Mouse (Mus musculus) neural tube, embryonic 11.5 days (tissue): Measurements from ENCODE around the gene Tff1. TPM values are rescaled to one million over a fixed set of nuclear protein-coding genes. Genes with fewer than 3 reads are reported as not detected.
A peak's percentile ranks its signal among the peaks of the same experiment; 100 is the strongest.

Source experiments
- ATAC-seq: fragments of 200-750 bp; cut with Nextera tagmentation; 2 replicates; pipeline ENCODE4 v1.8.0; 2017; ENCODE audit warnings: moderate number of reproducible peaks, mild to moderate bottlenecking, moderate TSS enrichment, moderate library complexity; ENCODE audit not compliant: insufficient read depth, low FRiP score, low TSS enrichment
- DNase-seq: peaks from one replicate; pipeline ENCODE4 v3.0.0-alpha.2; 2015; ENCODE audit warnings: low spot score
- H3K27ac ChIP-seq: fragments of 300-500 bp; sonication (generic); 2 replicates; pipeline ENCODE4 v1.5.1; 2014; ENCODE audit warnings: low read depth, mild to moderate bottlenecking, low read length
- H3K27me3 ChIP-seq: fragments of 300-500 bp; sonication (generic); 2 replicates; pipeline ENCODE4 v1.6.1; 2014; ENCODE audit warnings: mild to moderate bottlenecking, low read length, mixed read lengths; ENCODE audit not compliant: control insufficient read depth, insufficient read depth
- H3K36me3 ChIP-seq: fragments of 300-500 bp; sonication (generic); 2 replicates; pipeline ENCODE4 v1.6.1; 2014; ENCODE audit warnings: mild to moderate bottlenecking, low read length, moderate library complexity, mixed read lengths; ENCODE audit not compliant: control insufficient read depth, insufficient read depth
- H3K4me1 ChIP-seq: fragments of 300-500 bp; sonication (generic); 2 replicates; pipeline ENCODE4 v1.6.1; 2014; ENCODE audit warnings: low read length, mixed read lengths; ENCODE audit not compliant: control insufficient read depth, insufficient read depth
- H3K4me2 ChIP-seq: fragments of 300-500 bp; sonication (generic); 2 replicates; pipeline ENCODE4 v1.6.1; 2014; ENCODE audit warnings: low read depth, mild to moderate bottlenecking, moderate library complexity
- H3K4me3 ChIP-seq: fragments of 300-500 bp; sonication (generic); 2 replicates; pipeline ENCODE4 v1.5.1; 2014; ENCODE audit warnings: low read depth, low read length
- H3K9ac ChIP-seq: fragments of 300-500 bp; sonication (generic); 2 replicates; pipeline ENCODE4 v1.6.1; 2014; ENCODE audit warnings: mild to moderate bottlenecking, low read length
- H3K9me3 ChIP-seq: fragments of 300-500 bp; sonication (generic); 2 replicates; pipeline ENCODE4 v1.6.1; 2016; ENCODE audit warnings: low read length; ENCODE audit not compliant: control insufficient read depth
- WGBS: fragments of 180-500 bp; shearing (Covaris S2); extraction: QIAGEN DNeasy Blood & Tissue Kit; methylation state at CpG from one replicate; pipeline ENCODE4 v1.1.7; 2014; 5-methylcytosine and 5-hydroxymethylcytosine counted together
- polyA plus RNA-seq: library from polyadenylated mRNA; unstranded; fragments of >200 nt; fragmentation: Nextera tagmentation; extraction: Ambion mirVana; gene quantifications from 2 replicates; pipeline ENCODE4 v1.2.1, GENCODE M21; 2014

Gene Tff1
- polyA plus RNA-seq, 1 experiment from 2014 or later, result not detected

- no peak for ATAC-seq
- Histone ChIP-seq H3K9ac (no peak overlapping the region), H3K27me3 (no peaks in the 10 kb centered on the region), H3K4me2 (no peak overlapping the region), H3K4me3 (no peak overlapping the region), H3K4me1 (no peaks in the 10 kb centered on the region), H3K27ac (no peak overlapping the region), H3K9me3 (no peaks in the 10 kb centered on the region), H3K36me3 (no peaks in the 10 kb centered on the region)
- DNase-seq, result no peak
- WGBS, result 90% methylated on average over 7 of the region's 7 CpGs
Observed at GRCm38 (mm10) chr17:31142116-31142515, 23.0 kb downstream of the Tff1 start.

- Histone ChIP-seq H3K9me3 (no peaks in the 10 kb centered on the region), H3K36me3 (no peaks in the 10 kb centered on the region), H3K4me3 (no peak overlapping the region), H3K4me1 (no peaks in the 10 kb centered on the region), H3K9ac (no peak overlapping the region), H3K27me3 (no peaks in the 10 kb centered on the region), H3K27ac (no peak overlapping the region), H3K4me2 (no peak overlapping the region)
- 22% methylated on average over 5 of the region's 5 CpGs for WGBS
- ATAC-seq, result no peak
- peak; percentile 46 for DNase-seq
Observed at GRCm38 (mm10) chr17:31138398-31138797, 26.7 kb downstream of the Tff1 start.

- Histone ChIP-seq H3K27me3 (no peaks in the 10 kb centered on the region), H3K4me3 (no peak overlapping the region), H3K9me3 (no peaks in the 10 kb centered on the region), H3K36me3 (no peaks in the 10 kb centered on the region), H3K27ac (no peak overlapping the region), H3K4me1 (no peaks in the 10 kb centered on the region), H3K9ac (no peak overlapping the region), H3K4me2 (no peak overlapping the region)
- no peak for ATAC-seq
- DNase-seq, result no peak
- WGBS, result 95% methylated on average over 1 of the region's 1 CpGs
Observed at GRCm38 (mm10) chr17:31136821-31137220, 28.3 kb downstream of the Tff1 start.

GRCm38 (mm10) chr17:31136291-31136690 is 28.8 kb downstream of the Tff1 start:
- Histone ChIP-seq H3K36me3 (no peaks in the 10 kb centered on the region), H3K9me3 (no peaks in the 10 kb centered on the region), H3K4me2 (no peak overlapping the region), H3K27ac (no peak overlapping the region), H3K27me3 (no peaks in the 10 kb centered on the region), H3K9ac (no peak overlapping the region), H3K4me1 (no peaks in the 10 kb centered on the region), H3K4me3 (no peak overlapping the region)
- DNase-seq (no peak), ATAC-seq (no peak)
- 44% methylated on average over 3 of the region's 3 CpGs for WGBS

- ATAC-seq (no peak), DNase-seq (no peak)
- H3K36me3 ChIP-seq, result no peaks in the 10 kb centered on the region
- no peak overlapping the region for H3K27ac ChIP-seq
- no peak overlapping the region for H3K4me2 ChIP-seq
- no peak overlapping the region for H3K4me3 ChIP-seq
- H3K9me3 ChIP-seq, result no peaks in the 10 kb centered on the region
- no peaks in the 10 kb centered on the region for H3K27me3 ChIP-seq
- 78% methylated on average over 6 of the region's 6 CpGs for WGBS
- no peaks in the 10 kb centered on the region for H3K4me1 ChIP-seq
- no peak overlapping the region for H3K9ac ChIP-seq
Observed at GRCm38 (mm10) chr17:31134913-31135312, 30.2 kb downstream of the Tff1 start.

- 79% methylated on average over 15 of the region's 15 CpGs for WGBS
- no peak overlapping the region for H3K4me2 ChIP-seq
- ATAC-seq, result no peak
Observed at GRCm38 (mm10) chr17:31133776-31134175, 31.3 kb downstream of the Tff1 start.

GRCm38 (mm10) chr17:31131269-31131821 is 33.7 kb downstream of the Tff1 start:
- Histone ChIP-seq H3K4me3 (no peak overlapping the region), H3K36me3 (no peaks in the 10 kb centered on the region), H3K9me3 (no peaks in the 10 kb centered on the region), H3K4me2 (no peak overlapping the region), H3K27ac (no peak overlapping the region), H3K27me3 (no peaks in the 10 kb centered on the region), H3K4me1 (no peaks in the 10 kb centered on the region), H3K9ac (no peak overlapping the region)
- 82% methylated on average over 10 of the region's 10 CpGs for WGBS
- DNase-seq, result no peak
- ATAC-seq, result no peak

More at GRCm38 (mm10) chr17:31133776-31134175, 31.3 kb downstream of the Tff1 start:
- H3K4me1 ChIP-seq, result no peaks in the 10 kb centered on the region
- H3K36me3 ChIP-seq, result no peaks in the 10 kb centered on the region
- H3K9ac ChIP-seq, result no peak overlapping the region
- no peak overlapping the region for H3K27ac ChIP-seq
- DNase-seq, result no peak
- no peaks in the 10 kb centered on the region for H3K9me3 ChIP-seq
- H3K27me3 ChIP-seq, result no peaks in the 10 kb centered on the region
- no peak overlapping the region for H3K4me3 ChIP-seq

GRCm38 (mm10) chr17:31129452-31129851 is 35.6 kb downstream of the Tff1 start, which contains the start of gene Tff3:
Gene Tff3, minus strand, starts transcription at chr17:31129646.
- Histone ChIP-seq H3K4me3 (no peak within 1 kb of the TSS), H3K27ac (no peak within 1 kb of the TSS), H3K27me3 (no peaks in the 10 kb centered on the region), H3K9me3 (no peaks in the 10 kb centered on the region), H3K4me1 (no peaks in the 10 kb centered on the region), H3K9ac (no peak within 1 kb of the TSS), H3K4me2 (no peak within 1 kb of the TSS), H3K36me3 (no peaks in the 10 kb centered on the region)
- no peak for ATAC-seq
- peak; percentile 28 for DNase-seq
- 19% methylated on average over 2 of the region's 2 CpGs for WGBS

- Histone ChIP-seq H3K27me3 (no peaks in the 10 kb centered on the region), H3K4me3 (no peak overlapping the region), H3K27ac (no peak overlapping the region), H3K9ac (no peak overlapping the region), H3K4me2 (no peak overlapping the region), H3K36me3 (no peaks in the 10 kb centered on the region), H3K9me3 (no peaks in the 10 kb centered on the region), H3K4me1 (no peaks in the 10 kb centered on the region)
- ATAC-seq, result no peak
- no peak for DNase-seq
- WGBS, result 87% methylated on average over 9 of the region's 9 CpGs
Observed at GRCm38 (mm10) chr17:31128708-31129318, 36.3 kb downstream of the Tff1 start.
